Mouse (Mus musculus): ENCODE measurements at regions not wholly inside any gene's neighbourhood (a gene's known extent, or its start where the extent isn't known, plus 50 kb on each side); places are given as distances from the start of the nearest gene placed in this dataset.

DNA sequence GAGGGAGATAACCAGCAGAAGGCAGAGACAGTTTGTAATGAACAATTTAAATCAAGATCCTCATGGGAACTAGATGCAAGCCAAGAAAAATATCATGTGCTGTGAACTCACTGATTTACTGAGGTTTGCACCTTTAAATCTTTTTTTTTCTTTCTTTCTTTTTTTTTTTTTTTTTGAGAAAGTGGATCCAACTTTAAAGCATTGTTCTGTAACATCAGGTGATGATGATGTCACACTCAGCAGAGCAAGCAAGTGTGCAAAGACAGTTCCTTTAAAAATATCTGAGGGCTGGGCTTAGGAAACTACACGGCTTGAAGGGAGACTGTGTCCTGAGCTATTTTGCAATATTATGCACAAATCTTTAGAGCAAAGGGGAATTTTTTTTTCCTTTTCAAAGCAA is 166.6 kb upstream of the Ubash3b start:
- H3K27ac ChIP-seq (ENCODE audit: control insufficient read depth, insufficient read depth, low read depth, low read length): no peak overlapping the region
- TF ChIP-seq POLR2A (IDR thresholded peaks at IDR 0.05; ENCODE audit: control insufficient read depth, low read depth, low read length): no peak
- no peak for TF ChIP-seq CTCF (IDR thresholded peaks at IDR 0.05; ENCODE audit: control insufficient read depth, insufficient read depth, insufficient replicate concordance, low read depth, low read length)
- no peak overlapping the region for H3K4me3 ChIP-seq (ENCODE audit: control insufficient read depth, low read depth, low read length)
- no peaks in the 10 kb centered on the region for H3K36me3 ChIP-seq (ENCODE audit: control insufficient read depth, insufficient read depth, low read length)
- no peaks in the 10 kb centered on the region for H3K4me1 ChIP-seq (ENCODE audit: control insufficient read depth, insufficient read depth, low read length)
- no peaks in the 10 kb centered on the region for H3K27me3 ChIP-seq (ENCODE audit: control insufficient read depth, insufficient read depth, low read length)

DNA sequence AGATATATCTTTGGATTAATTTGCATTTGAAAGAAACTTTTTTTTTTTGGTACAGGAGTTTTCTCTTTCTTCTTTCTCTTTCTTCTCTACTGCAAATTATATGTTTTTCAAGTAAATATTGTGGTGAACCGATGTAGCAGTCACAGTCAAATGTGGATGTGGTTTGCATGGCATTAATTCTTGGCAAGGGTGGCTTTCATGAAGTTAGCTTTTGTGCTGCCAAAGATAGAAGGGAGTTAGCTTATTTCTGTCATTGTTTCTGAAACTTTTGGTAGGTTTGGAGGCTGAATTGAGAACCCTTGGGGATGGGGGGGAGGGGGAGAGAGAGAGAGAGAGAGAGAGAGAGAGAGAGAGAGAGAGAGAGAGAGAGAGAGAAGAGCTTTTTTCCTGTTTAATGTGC is 166.1 kb upstream of the Ubash3b start:
- no peak for TF ChIP-seq CTCF (IDR thresholded peaks at IDR 0.05; ENCODE audit: control insufficient read depth, insufficient read depth, insufficient replicate concordance, low read depth, low read length)
- no peak for TF ChIP-seq POLR2A (IDR thresholded peaks at IDR 0.05; ENCODE audit: control insufficient read depth, low read depth, low read length)
- H3K27ac ChIP-seq (ENCODE audit: control insufficient read depth, insufficient read depth, low read depth, low read length): no peak overlapping the region
- H3K36me3 ChIP-seq (ENCODE audit: control insufficient read depth, insufficient read depth, low read length): no peaks in the 10 kb centered on the region
- no peaks in the 10 kb centered on the region for H3K27me3 ChIP-seq (ENCODE audit: control insufficient read depth, insufficient read depth, low read length)
- no peak overlapping the region for H3K4me3 ChIP-seq (ENCODE audit: control insufficient read depth, low read depth, low read length)
- H3K4me1 ChIP-seq (ENCODE audit: control insufficient read depth, insufficient read depth, low read length): no peaks in the 10 kb centered on the region

DNA sequence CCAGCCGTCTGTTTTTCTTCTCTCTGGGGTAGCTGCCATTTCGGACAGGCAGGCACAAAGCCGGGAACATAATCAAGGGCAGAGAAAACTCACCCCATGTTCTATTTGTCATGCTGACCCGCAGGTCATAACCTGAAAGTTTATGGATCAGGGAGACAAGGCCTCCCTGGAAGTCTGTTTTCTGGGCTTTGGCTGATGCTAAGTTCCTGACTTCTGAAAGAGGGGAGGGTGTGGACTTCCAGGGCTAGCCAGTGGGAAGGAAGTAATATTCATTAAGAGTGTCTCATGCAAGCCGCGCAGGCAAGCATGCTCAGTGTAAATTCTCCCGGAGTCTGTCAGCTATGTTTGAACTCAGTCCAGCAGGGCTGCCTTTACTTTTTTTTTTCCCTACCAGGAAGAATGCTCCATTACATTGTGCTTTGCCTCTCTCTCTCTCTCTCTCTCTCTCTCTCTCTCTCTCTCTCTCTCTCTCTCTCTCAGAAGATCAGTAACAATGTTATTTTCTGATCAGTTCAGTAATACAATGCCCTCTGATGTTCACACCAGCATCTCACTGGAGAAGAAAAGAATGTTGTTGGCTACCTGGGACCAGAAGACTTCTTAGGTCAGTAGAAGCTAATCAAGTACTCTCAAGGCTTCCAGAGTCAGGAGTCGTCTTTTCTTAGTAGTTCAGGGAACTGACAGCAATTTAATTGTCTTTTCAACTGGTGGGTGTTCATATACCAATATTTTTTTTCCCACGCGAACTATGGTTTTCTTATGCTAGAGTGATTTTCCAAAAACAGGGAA is 165.5 kb upstream of the Ubash3b start:
- no peaks in the 10 kb centered on the region for H3K27me3 ChIP-seq (ENCODE audit: control insufficient read depth, insufficient read depth, low read length)
- H3K4me1 ChIP-seq (ENCODE audit: control insufficient read depth, insufficient read depth, low read length): no peaks in the 10 kb centered on the region
- H3K36me3 ChIP-seq (ENCODE audit: control insufficient read depth, insufficient read depth, low read length): no peaks in the 10 kb centered on the region
- TF ChIP-seq CTCF (IDR thresholded peaks at IDR 0.05; ENCODE audit: control insufficient read depth, insufficient read depth, insufficient replicate concordance, low read depth, low read length) (no peak), POLR2A (IDR thresholded peaks at IDR 0.05; ENCODE audit: control insufficient read depth, low read depth, low read length) (no peak)
- no peak overlapping the region for H3K27ac ChIP-seq (ENCODE audit: control insufficient read depth, insufficient read depth, low read depth, low read length)
- no peak overlapping the region for H3K4me3 ChIP-seq (ENCODE audit: control insufficient read depth, low read depth, low read length)

DNA sequence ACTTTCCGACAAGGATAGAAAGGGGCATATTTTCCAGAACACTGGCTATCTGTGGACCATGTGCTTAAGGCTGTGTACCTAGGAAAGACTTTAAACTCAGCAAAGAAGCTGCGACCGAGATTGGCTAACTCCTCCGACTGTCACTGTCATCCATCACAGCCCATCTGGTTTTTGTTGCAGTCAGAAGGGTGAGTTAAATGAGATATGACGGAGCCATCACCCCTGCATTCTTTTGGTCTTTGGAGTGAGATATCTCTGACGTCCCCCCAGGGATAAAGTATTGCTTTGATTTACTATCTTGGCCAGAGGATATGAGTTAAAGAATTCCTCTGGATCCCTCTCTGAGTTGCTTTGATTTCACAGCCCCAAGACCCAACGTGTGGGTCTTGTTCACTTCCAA is 160.0 kb upstream of the Ubash3b start:
- Histone ChIP-seq H3K4me3 (ENCODE audit: control insufficient read depth, low read depth, low read length) (no peak overlapping the region), H3K27ac (ENCODE audit: control insufficient read depth, insufficient read depth, low read depth, low read length) (no peak overlapping the region), H3K27me3 (ENCODE audit: control insufficient read depth, insufficient read depth, low read length) (no peaks in the 10 kb centered on the region), H3K36me3 (ENCODE audit: control insufficient read depth, insufficient read depth, low read length) (no peaks in the 10 kb centered on the region), H3K4me1 (ENCODE audit: control insufficient read depth, insufficient read depth, low read length) (no peaks in the 10 kb centered on the region)
- TF ChIP-seq CTCF (IDR thresholded peaks at IDR 0.05; ENCODE audit: control insufficient read depth, insufficient read depth, insufficient replicate concordance, low read depth, low read length) (no peak), POLR2A (IDR thresholded peaks at IDR 0.05; ENCODE audit: control insufficient read depth, low read depth, low read length) (no peak)

DNA sequence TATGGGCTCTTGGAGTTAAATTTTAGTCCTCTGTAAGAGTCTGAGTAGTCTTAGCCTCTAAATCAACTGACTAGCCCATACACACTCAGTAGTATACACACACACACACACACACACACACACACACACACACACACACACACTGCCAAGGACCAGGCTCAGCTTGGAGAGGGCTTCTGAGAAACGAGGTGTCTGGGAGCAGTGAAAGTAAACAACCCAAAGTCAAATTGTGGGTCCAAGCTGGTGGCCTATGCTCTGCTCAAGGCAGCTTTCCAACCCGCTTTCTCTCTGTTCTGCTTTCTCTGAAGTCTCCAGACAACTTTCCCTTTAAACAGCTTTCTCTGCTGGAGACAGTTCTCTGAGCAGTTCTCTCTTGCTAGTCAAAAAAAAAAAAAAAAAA is 157.6 kb upstream of the Ubash3b start:
- TF ChIP-seq CTCF (IDR thresholded peaks at IDR 0.05; ENCODE audit: control insufficient read depth, insufficient read depth, insufficient replicate concordance, low read depth, low read length): no peak
- no peaks in the 10 kb centered on the region for H3K4me1 ChIP-seq (ENCODE audit: control insufficient read depth, insufficient read depth, low read length)
- no peak overlapping the region for H3K27ac ChIP-seq (ENCODE audit: control insufficient read depth, insufficient read depth, low read depth, low read length)
- no peak overlapping the region for H3K4me3 ChIP-seq (ENCODE audit: control insufficient read depth, low read depth, low read length)
- H3K36me3 ChIP-seq (ENCODE audit: control insufficient read depth, insufficient read depth, low read length): no peaks in the 10 kb centered on the region
- no peaks in the 10 kb centered on the region for H3K27me3 ChIP-seq (ENCODE audit: control insufficient read depth, insufficient read depth, low read length)

DNA sequence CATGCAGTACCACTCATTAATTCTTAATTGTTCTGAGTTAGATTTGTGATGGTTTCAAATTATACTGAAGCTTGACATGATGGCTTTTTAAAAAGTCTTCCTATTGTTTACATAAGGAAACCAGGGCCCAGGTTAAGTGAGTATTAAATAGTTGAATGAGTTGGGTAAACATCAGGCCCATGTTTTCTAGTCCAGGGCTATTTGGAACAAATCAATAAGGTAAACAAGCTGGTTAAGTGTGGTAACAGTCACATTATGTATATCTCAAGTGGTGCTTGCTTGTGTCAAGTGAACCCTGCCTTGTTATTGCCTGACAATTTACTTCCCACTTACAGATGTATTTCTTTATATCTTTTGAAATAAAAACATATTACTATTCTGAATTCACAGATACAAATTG is 144.7 kb upstream of the Ubash3b start:
- no peaks in the 10 kb centered on the region for H3K27me3 ChIP-seq (ENCODE audit: control insufficient read depth, insufficient read depth, low read length)
- no peaks in the 10 kb centered on the region for H3K36me3 ChIP-seq (ENCODE audit: control insufficient read depth, insufficient read depth, low read length)

DNA sequence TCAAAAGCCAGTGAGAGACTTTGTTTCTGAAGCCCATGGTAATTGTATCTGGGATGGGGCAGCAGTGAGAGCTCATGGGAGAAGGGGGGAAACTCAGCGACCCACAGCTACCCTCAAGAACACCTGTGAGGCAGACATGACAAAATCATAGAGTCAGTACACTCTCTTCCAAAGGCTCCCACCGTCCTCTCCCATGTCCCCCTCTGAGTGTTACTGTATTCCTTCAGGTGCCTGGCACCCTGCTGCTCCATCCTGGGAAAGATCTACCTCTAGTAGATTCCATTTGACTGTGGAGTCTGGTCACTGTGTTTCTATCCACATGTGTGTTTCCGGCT is 142.0 kb upstream of the Ubash3b start:
- H3K4me3 ChIP-seq (ENCODE audit: control insufficient read depth, low read depth, low read length): no peak overlapping the region
- no peak overlapping the region for H3K27ac ChIP-seq (ENCODE audit: control insufficient read depth, insufficient read depth, low read depth, low read length)
- no peaks in the 10 kb centered on the region for H3K36me3 ChIP-seq (ENCODE audit: control insufficient read depth, insufficient read depth, low read length)
- no peaks in the 10 kb centered on the region for H3K4me1 ChIP-seq (ENCODE audit: control insufficient read depth, insufficient read depth, low read length)
- TF ChIP-seq CTCF (IDR thresholded peaks at IDR 0.05; ENCODE audit: control insufficient read depth, insufficient read depth, insufficient replicate concordance, low read depth, low read length) (no peak), POLR2A (IDR thresholded peaks at IDR 0.05; ENCODE audit: control insufficient read depth, low read depth, low read length) (no peak)
- H3K27me3 ChIP-seq (ENCODE audit: control insufficient read depth, insufficient read depth, low read length): no peaks in the 10 kb centered on the region

More for the DNA sequence above, 144.7 kb upstream of the Ubash3b start:
- H3K4me3 ChIP-seq (ENCODE audit: control insufficient read depth, low read depth, low read length): no peak overlapping the region
- no peak overlapping the region for H3K27ac ChIP-seq (ENCODE audit: control insufficient read depth, insufficient read depth, low read depth, low read length)
- no peaks in the 10 kb centered on the region for H3K4me1 ChIP-seq (ENCODE audit: control insufficient read depth, insufficient read depth, low read length)
- TF ChIP-seq POLR2A (IDR thresholded peaks at IDR 0.05; ENCODE audit: control insufficient read depth, low read depth, low read length) (no peak), CTCF (IDR thresholded peaks at IDR 0.05; ENCODE audit: control insufficient read depth, insufficient read depth, insufficient replicate concordance, low read depth, low read length) (no peak)
